Mouse (Mus musculus): Measurements from ENCODE around the gene Tab2. TPM values are rescaled to one million over a fixed set of nuclear protein-coding genes. Genes with fewer than 3 reads are reported as not detected.
"Not testable (repeated sequence)": the region's sequence is repeated elsewhere in the genome, so short reads cannot be mapped to it uniquely, and the experiment has no call there.

The Tab2 gene
- polyA plus RNA-seq, 1 experiment from 2014 or later: 15.2 TPM

GRCm38 (mm10) chr10:7936556-7937192 lies 19.4 kb downstream of the Tab2 start:
- H3K4me3 ChIP-seq: no peak overlapping the region
- H3K36me3 ChIP-seq (replicated peaks): peaks cover 13% of the 10 kb centered on the region
- 93% methylated on average over 6 of the region's 6 CpGs for WGBS
- no peaks in the 10 kb centered on the region for H3K9me3 ChIP-seq
- no peaks in the 10 kb centered on the region for H3K27me3 ChIP-seq (ENCODE audit: poor library complexity, severe bottlenecking)
- no peak overlapping the region for H3K27ac ChIP-seq
- no peaks in the 10 kb centered on the region for H3K4me1 ChIP-seq
- no peak for DNase-seq (ENCODE audit: extremely low spot score, low spot score)

- H3K9me3 ChIP-seq: no peaks in the 10 kb centered on the region
- no peaks in the 10 kb centered on the region for H3K27me3 ChIP-seq (ENCODE audit: poor library complexity, severe bottlenecking)
- WGBS: 91% methylated on average over 2 of the region's 2 CpGs
- H3K4me3 ChIP-seq: no peak overlapping the region
- DNase-seq (ENCODE audit: extremely low spot score, low spot score): no peak
- no peak overlapping the region for H3K27ac ChIP-seq
- H3K36me3 ChIP-seq (replicated peaks): peaks cover 5% of the 10 kb centered on the region; the same call in 1 of the 2 replicates
- no peaks in the 10 kb centered on the region for H3K4me1 ChIP-seq
These were observed 23.1 kb downstream of the Tab2 start for GRCm38 (mm10) chr10:7932958-7933357.

GRCm38 (mm10) chr10:7928996-7929395 lies 27.0 kb downstream of the Tab2 start:
- no peak for DNase-seq (ENCODE audit: extremely low spot score, low spot score)
- no peaks in the 10 kb centered on the region for H3K9me3 ChIP-seq
- no peaks in the 10 kb centered on the region for H3K27me3 ChIP-seq (ENCODE audit: poor library complexity, severe bottlenecking)
- peaks cover 8% of the 10 kb centered on the region; the same call in 1 of the 2 replicates for H3K36me3 ChIP-seq (replicated peaks)
- H3K27ac ChIP-seq: no peak overlapping the region
- 93% methylated on average over 9 of the region's 9 CpGs for WGBS
- H3K4me1 ChIP-seq: no peaks in the 10 kb centered on the region
- H3K4me3 ChIP-seq: no peak overlapping the region

DNA sequence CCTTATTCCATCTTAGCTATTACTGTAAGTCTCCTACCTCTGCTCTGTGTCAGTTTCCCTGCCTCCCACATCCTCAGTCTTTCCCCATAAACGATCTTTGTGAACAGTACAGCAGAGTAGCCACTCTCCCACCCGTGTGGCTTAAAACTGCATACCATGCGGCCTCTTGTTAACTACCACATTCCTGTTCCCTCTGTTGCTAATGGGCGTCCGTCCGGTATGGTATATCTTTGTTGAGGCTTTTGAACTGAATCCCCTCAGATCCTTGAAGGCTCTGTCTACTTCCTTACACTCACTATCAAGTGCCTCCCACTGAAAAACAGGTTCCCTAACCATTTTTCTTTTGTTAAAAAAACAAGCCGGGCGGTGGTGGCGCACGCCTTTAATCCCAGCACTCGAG lies 30.5 kb downstream of the Tab2 start:
- Histone ChIP-seq H3K27ac (no peak overlapping the region), H3K9me3 (no peaks in the 10 kb centered on the region), H3K4me1 (no peaks in the 10 kb centered on the region), H3K4me3 (no peak overlapping the region), H3K36me3 (replicated peaks) (peaks cover 35% of the 10 kb centered on the region), H3K27me3 (ENCODE audit: poor library complexity, severe bottlenecking) (no peaks in the 10 kb centered on the region)
- 83% methylated on average over 11 of the region's 11 CpGs for WGBS
- DNase-seq (ENCODE audit: extremely low spot score, low spot score): no peak

DNA sequence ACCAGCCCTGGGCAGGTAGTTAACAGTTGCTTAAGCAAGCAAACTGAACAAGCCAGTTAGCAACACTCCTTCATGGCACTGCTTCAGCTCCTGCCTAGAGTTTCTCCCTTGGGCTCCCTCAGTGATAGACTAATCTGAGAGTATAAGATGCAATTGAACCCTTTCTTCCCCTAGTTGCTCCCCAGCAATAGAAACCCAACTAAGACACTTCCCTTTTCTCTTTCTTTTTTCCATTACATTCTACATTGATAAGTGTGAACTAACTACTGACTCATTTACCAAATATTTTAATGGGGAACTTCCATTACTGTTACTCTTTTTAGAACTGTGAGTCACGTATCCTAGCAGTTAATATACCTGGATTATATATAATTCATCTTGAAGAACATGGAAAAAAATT lies 32.6 kb downstream of the Tab2 start:
- peaks cover 55% of the 10 kb centered on the region for H3K36me3 ChIP-seq (replicated peaks)
- no peaks in the 10 kb centered on the region for H3K27me3 ChIP-seq (ENCODE audit: poor library complexity, severe bottlenecking)
- no peaks in the 10 kb centered on the region for H3K9me3 ChIP-seq
- no peaks in the 10 kb centered on the region for H3K4me1 ChIP-seq
- no peak overlapping the region for H3K27ac ChIP-seq
- H3K4me3 ChIP-seq: no peak overlapping the region
- 94% methylated on average over 1 of the region's 1 CpGs for WGBS
- DNase-seq (ENCODE audit: extremely low spot score, low spot score): no peak

DNA sequence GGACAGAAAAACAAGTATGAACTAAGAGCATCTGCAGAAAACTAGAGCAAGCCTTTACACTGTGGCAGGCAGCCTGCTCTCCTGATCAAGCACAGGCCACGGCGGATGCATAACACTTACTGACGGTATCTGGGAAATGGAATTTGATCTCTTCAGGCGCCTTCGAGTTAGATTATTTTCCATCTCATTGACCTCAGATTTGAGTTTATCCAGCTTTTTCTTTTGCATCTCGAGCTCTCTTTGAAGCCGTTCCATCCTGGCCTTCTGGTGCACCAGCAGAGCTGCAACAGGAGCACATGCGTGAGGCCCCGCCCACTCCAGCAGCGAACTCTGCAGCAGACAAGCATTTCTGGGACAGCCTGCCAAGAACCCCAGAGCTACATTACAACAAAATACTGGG lies 44.8 kb downstream of the Tab2 start:
- WGBS: 89% methylated on average over 10 of the region's 10 CpGs
- Histone ChIP-seq H3K9me3 (no peaks in the 10 kb centered on the region), H3K27ac (no peak overlapping the region), H3K27me3 (ENCODE audit: poor library complexity, severe bottlenecking) (no peaks in the 10 kb centered on the region), H3K4me1 (no peaks in the 10 kb centered on the region), H3K36me3 (replicated peaks) (peaks cover 78% of the 10 kb centered on the region), H3K4me3 (no peak overlapping the region)
- DNase-seq (ENCODE audit: extremely low spot score, low spot score): no peak

GRCm38 (mm10) chr10:7907151-7907550 lies 48.9 kb downstream of the Tab2 start:
- no peak overlapping the region for H3K27ac ChIP-seq
- H3K27me3 ChIP-seq (ENCODE audit: poor library complexity, severe bottlenecking): no peaks in the 10 kb centered on the region
- 89% methylated on average over 12 of the region's 12 CpGs for WGBS
- DNase-seq (ENCODE audit: extremely low spot score, low spot score): no peak
- H3K4me3 ChIP-seq: no peak overlapping the region
- peaks cover 88% of the 10 kb centered on the region for H3K36me3 ChIP-seq (replicated peaks)
- no peaks in the 10 kb centered on the region for H3K4me1 ChIP-seq
- H3K9me3 ChIP-seq: no peaks in the 10 kb centered on the region

GRCm38 (mm10) chr10:7904157-7904556 lies 51.9 kb downstream of the Tab2 start:
- no peaks in the 10 kb centered on the region for H3K27me3 ChIP-seq (ENCODE audit: poor library complexity, severe bottlenecking)
- peaks cover 87% of the 10 kb centered on the region for H3K36me3 ChIP-seq (replicated peaks)
- no peak overlapping the region for H3K27ac ChIP-seq
- H3K4me1 ChIP-seq: no peaks in the 10 kb centered on the region
- WGBS: 94% methylated on average over 5 of the region's 5 CpGs
- no peaks in the 10 kb centered on the region for H3K9me3 ChIP-seq
- no peak for DNase-seq (ENCODE audit: extremely low spot score, low spot score)
- no peak overlapping the region for H3K4me3 ChIP-seq

DNA sequence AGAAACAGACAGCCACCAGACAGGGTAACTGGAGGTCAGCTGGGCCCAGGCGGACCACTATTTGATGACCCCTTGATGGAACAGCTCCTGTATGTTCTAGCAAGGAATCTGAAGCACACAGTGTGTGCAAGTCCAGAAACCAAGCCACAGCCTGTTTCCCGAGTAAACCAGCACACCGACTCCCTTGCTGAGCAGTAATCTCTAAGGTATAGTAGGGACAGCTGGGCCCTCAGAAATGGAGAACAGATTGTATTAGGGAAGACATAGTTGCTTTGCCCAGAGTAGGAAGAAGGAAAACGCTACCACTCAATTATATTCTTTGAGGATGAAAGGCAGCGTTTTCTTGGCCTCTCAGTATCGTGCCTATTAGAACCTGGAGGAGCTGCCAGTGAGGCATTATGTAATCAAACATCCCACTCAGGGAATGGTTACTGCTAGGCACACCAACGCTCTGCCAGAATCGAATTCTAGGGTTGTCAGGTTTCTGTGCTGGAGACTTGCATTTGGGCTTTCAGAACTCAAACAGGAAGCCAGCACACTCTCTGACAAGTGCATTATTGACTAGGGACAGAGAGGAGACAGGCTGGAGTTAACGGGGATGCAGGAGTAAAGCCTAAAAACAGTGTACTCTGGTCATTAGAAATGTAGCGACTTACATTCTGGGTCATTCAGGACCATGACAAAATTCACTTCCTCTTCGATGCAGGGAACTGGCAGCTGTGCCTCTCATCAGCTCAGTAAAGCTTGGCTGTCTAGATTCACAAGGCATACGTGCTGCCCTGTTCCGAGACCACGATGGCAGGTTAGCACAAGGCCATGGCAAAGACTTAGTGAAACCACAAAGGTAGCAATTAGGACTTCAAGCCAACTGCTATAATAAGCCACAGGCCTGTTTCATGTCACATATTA lies 55.1 kb downstream of the Tab2 start:
- H3K9me3 ChIP-seq: no peaks in the 10 kb centered on the region
- 95% methylated on average over 14 of the region's 14 CpGs for WGBS
- no peak overlapping the region for H3K4me3 ChIP-seq
- H3K36me3 ChIP-seq (replicated peaks): peaks cover 61% of the 10 kb centered on the region
- H3K27me3 ChIP-seq (ENCODE audit: poor library complexity, severe bottlenecking): no peaks in the 10 kb centered on the region
- H3K4me1 ChIP-seq: no peaks in the 10 kb centered on the region
- H3K27ac ChIP-seq: no peak overlapping the region
- no peak for DNase-seq (ENCODE audit: extremely low spot score, low spot score)

DNA sequence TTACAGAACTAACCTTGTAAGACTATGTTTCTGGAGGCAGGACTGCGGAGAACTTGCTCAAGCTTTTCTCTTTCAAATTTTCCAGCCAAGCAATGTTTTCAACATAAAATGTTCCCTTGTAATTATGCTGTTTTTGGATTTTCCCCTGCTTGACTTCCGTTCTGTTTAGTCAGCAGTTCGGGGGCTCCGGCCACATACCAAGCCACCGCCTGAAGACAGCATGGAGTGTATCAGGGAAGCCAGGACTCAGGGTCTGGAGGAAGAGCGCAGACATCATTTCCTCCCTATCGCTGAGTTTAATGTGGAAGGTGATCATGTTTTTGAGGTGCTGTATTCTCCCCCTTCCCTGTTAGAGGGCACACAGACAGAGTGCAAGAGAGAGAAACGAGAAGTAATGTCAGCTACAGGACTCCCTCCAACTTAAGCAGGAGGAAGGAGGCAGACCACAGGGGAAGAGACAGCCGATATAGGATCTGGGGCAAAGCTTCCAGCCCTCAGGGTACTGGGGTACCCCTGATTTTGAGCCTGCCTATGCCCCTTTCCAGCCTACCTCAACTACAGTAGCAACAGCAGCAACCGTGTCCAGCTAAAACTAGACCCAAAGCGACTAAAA lies 67.7 kb downstream of the Tab2 start:
- 89% methylated on average over 11 of the region's 11 CpGs for WGBS
- Histone ChIP-seq H3K36me3 (replicated peaks) (no peaks in the 10 kb centered on the region), H3K27me3 (ENCODE audit: poor library complexity, severe bottlenecking) (no peaks in the 10 kb centered on the region), H3K27ac (no peak overlapping the region), H3K4me3 (no peak overlapping the region), H3K4me1 (no peaks in the 10 kb centered on the region), H3K9me3 (no peaks in the 10 kb centered on the region)
- peak; percentile 9 for DNase-seq (ENCODE audit: extremely low spot score, low spot score)

DNA sequence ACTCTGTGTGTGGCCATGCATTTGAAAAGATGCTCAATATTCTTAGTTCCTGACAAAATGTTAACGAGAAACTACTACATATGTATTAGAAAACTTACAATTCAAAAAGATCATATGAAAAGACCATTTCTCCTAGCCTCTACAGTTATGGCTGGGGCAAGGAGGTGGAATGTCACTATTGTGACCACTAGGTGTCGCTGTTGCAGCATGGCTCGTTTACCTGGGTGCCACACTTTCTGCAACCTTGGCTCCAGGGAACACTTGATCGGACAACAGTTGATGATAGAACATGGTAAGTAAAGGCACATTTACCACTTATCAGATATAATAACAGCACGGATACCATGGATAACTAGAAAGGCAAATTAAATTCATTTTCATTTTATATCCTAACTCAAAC lies 72.5 kb downstream of the Tab2 start:
- WGBS: 16% methylated on average over 5 of the region's 5 CpGs
- Histone ChIP-seq H3K27me3 (ENCODE audit: poor library complexity, severe bottlenecking) (no peaks in the 10 kb centered on the region), H3K27ac (no peak overlapping the region), H3K4me1 (no peaks in the 10 kb centered on the region), H3K36me3 (replicated peaks) (no peaks in the 10 kb centered on the region), H3K4me3 (no peak overlapping the region), H3K9me3 (no peaks in the 10 kb centered on the region)
- DNase-seq (ENCODE audit: extremely low spot score, low spot score): peak; percentile 73

DNA sequence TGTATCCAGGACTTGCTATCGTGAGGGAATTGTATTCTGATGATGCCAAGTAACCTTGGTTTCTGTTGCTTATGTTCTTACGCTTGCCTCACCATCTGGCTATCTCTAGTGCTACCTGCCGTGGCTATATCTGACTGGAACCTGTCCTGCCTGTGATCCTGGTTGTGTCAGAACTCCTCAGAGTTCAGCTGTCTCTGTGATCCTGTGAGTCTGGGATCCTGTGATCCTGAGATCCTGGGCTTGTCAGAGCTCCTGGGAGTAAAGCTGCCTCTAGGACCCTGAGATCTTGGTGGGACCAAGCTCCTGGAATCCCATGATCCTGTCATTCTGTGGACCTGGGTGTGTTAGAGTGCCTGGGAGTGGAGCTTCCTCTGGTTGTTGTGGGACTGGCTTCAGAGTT lies 74.1 kb downstream of the Tab2 start:
- no peak overlapping the region for H3K4me3 ChIP-seq
- H3K4me1 ChIP-seq: no peaks in the 10 kb centered on the region
- H3K27ac ChIP-seq: no peak overlapping the region
- peaks cover 6% of the 10 kb centered on the region; the same call in 1 of the 2 replicates for H3K9me3 ChIP-seq
- no peaks in the 10 kb centered on the region for H3K27me3 ChIP-seq (ENCODE audit: poor library complexity, severe bottlenecking)
- no peaks in the 10 kb centered on the region for H3K36me3 ChIP-seq (replicated peaks)
- no peak for DNase-seq (ENCODE audit: extremely low spot score, low spot score)
- 93% methylated on average over 3 of the region's 3 CpGs for WGBS

DNA sequence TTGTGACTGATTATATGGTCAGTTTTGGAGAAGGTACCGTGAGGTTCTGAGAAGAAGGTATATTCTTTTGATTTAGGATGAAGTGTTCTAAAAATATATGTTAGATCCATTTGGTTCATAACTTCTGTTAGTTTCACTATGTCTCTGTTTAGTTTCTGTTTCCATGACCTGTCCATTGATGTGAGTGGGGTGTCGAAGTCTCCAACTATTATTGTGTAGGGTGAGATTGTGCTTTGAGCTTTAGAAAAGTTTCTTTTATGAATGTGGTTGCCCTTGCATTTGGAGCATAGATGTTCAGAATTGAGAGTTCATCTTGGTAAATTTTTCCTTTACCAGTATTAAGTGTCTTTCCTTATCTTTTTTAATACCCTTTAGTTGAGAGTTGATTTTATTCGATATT lies 75.7 kb downstream of the Tab2 start:
- not testable (repeated sequence) for H3K9me3 ChIP-seq; H3K36me3 ChIP-seq (replicated peaks); H3K4me1 ChIP-seq; H3K27ac ChIP-seq; H3K27me3 ChIP-seq (ENCODE audit: poor library complexity, severe bottlenecking); DNase-seq (ENCODE audit: extremely low spot score, low spot score); H3K4me3 ChIP-seq
- 92% methylated on average over 3 of the region's 3 CpGs for WGBS
